Mouse (Mus musculus) fat pad, adult 2 months (tissue): ENCODE results near the gene Hcn3.
"Not testable (repeated sequence)": the region's sequence is repeated elsewhere in the genome, so short reads cannot be mapped to it uniquely, and the experiment has no call there.

ENCODE experiments used
- DNase-seq: peaks from one replicate; pipeline ENCODE4 v3.0.0-alpha.2; 2011; ENCODE audit warnings: low read depth, low spot score; ENCODE audit errors: extremely low read depth

Gene Hcn3

GRCm38 (mm10) chr3:89181749-89182500 is 21.9 kb upstream of the Hcn3 start:
- no peak for DNase-seq

GRCm38 (mm10) chr3:89179056-89179455 is 19.1 kb upstream of the Hcn3 start:
- no peak for DNase-seq

DNA sequence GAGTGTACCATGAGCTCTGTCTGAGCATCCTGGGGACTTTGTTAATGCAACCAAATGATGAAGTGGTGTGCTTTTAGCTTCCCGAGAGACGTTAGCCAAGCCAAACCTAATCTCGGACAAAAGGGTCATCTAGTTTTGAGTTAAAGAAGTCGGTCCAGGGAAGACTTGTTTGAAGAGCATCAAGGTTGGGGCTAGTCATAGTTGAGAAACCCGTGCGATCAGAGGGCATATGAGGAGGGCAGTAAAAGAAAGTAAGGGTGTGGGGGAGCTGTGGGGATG is 18.1 kb upstream of the Hcn3 start:
- no peak for DNase-seq

DNA sequence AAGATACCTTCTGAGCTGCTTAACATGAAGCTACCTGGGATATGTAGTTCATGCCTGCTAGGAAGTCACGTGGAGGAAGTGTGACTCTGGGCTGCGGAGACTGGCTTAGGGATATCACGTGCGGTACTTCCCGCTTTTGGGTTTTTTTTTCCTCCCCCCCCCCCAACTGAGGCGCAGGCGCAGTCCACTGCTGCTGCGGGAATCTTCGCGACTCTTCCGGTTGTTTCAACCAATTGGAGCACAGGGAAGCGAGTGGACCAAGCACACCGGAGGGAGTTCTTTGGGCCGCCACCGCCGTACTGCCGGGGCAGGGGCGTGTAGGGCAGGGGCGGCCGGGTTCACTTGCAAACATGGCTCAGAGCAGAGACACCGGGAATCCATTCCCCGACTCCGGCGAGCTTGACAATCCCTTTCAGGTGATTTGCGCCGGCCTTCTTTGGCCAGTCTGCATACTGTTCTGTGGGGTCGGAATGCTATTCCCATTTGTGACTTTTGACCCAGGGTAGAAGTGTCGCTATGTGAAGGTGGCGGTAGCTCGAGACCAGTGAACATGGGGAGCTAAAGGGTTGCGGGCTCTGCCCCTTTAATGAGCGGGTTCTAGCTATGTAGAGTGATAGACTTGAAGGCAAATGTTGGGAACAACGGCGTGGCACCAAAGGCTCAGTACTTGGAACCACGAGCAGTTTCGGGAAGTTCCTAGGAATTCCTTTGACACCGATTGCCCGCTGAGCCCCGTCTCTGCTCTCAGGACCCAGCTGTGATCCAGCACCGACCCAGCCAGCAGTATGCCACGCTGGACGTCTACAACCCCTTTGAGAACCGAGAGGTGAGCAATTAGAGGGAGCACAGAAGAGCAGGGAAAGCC is 17.5 kb upstream of the Hcn3 start, which contains the start of gene Scamp3:
Gene Scamp3, plus strand, starts transcription at position 232 of the 865 bp plus-strand sequence.
- DNase-seq = peak; percentile 75

- DNase-seq = no peak
Measured at GRCm38 (mm10) chr3:89176421-89176820, 16.4 kb upstream of the Hcn3 start.

- DNase-seq = no peak
Measured at GRCm38 (mm10) chr3:89175544-89175943, 15.5 kb upstream of the Hcn3 start.

DNA sequence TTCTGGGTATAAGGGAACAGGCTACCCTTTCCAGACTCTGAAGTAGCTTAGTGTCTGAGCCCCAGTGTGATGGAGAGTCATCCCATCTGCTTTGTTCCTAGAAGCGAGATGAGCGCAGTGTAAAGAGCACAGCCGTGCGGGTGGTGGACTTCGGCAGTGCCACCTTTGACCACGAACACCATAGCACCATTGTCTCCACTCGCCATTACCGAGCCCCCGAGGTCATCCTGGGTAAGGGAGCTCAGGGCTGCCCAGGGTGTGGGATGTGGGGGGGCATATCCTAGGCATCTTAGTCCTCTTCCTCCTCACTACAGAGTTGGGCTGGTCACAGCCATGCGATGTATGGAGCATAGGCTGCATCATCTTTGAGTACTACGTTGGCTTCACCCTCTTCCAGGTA is 14.8 kb upstream of the Hcn3 start:
- DNase-seq = no peak

- DNase-seq = no peak
Measured at GRCm38 (mm10) chr3:89166945-89167344, 6.9 kb upstream of the Hcn3 start.

DNA sequence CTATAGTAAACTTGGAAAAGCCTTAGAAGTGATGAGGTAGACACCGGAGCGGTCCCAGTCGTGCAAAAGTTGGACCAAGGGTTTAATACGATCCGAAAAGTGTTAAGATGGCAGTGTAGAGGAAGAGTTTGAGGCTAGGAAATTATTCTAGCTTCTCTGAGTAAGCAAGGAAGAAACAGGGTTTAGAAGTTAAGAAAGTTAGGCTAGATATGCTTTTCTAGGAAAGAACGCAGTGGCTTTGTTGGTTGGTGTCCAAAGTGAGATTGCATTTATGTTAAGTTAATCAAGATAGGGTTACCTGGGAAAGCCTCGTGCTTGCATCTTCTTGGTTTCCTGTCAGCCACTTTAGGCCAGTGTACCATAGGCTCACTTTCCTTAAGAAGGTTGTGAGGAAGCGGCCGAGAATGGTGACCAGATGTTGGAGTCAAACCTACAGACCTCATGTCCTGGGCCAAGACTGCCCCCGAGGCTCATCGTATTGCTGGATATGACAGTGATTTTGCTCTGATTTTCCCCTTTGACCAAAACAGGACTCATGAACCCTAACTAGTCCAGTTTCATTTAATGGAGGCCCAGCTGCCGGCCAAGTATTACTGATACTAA is 5.4 kb upstream of the Hcn3 start:
- no peak for DNase-seq

DNA sequence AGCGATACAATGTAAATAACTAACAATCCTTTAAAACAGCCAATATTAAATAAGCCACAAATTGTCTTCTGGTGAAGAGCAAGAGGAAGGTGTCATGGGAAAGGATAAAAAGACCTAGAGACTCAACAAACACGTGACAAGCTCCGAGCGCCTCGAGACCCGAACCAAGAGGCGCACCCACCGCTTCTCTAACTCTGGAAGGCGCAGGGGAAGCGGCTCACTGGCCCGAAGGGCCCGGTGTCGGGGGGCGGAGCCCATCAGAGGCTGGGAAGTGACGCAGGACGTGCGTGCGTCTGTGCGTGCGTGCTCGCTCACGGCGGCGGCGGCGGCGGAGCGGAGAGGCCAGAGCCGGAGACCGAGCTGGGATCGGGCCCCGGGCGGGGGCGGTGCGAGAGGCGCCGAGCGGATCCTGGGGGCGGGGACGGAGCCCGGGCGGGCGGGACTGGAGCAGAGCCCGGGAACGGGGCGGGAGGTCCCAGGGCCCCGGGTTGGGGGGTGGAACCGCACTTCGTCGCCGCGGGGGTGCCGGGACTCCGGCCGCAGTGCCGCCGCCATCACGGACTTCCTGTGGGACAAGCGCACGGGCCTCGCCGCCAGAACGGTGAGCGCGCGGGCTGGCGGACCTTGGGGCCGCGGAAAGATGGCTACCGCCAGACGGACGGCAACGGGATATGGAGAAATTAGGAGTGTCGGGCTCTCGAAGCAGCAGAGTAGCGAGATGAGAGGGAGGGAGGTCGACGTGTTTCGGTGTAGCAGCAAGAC is 4.7 kb upstream of the Hcn3 start, which contains the start of gene Clk2:
Gene Clk2, plus strand, starts transcription at position 290 of the 762 bp plus-strand sequence.
- DNase-seq = no peak

- DNase-seq = no peak
Measured at GRCm38 (mm10) chr3:89163643-89164245, 3.7 kb upstream of the Hcn3 start.

- no peak for DNase-seq
Measured at GRCm38 (mm10) chr3:89163123-89163522, 3.1 kb upstream of the Hcn3 start.

- no peak for DNase-seq
Measured at GRCm38 (mm10) chr3:89161786-89162185, 1.8 kb upstream of the Hcn3 start.

DNA sequence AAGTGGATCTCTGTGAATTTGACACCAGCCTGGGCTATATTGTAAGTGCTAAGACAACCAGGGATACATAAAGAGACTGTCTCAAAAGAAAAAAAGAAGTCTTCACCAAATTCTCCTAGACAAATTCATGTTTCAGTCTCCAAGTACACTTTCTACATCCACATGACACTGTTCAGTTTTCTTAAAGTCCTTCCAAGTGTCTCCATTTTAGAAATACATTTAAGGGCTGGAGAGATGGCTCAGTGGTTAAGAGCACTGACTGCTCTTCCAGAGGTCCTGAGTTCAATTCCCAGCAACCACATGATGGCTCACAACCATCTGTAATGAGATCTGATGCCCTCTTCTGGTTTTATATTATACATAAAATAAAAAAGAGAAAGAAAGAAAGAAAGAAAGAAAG is 1.2 kb upstream of the Hcn3 start:
- DNase-seq = not testable (repeated sequence)

DNA sequence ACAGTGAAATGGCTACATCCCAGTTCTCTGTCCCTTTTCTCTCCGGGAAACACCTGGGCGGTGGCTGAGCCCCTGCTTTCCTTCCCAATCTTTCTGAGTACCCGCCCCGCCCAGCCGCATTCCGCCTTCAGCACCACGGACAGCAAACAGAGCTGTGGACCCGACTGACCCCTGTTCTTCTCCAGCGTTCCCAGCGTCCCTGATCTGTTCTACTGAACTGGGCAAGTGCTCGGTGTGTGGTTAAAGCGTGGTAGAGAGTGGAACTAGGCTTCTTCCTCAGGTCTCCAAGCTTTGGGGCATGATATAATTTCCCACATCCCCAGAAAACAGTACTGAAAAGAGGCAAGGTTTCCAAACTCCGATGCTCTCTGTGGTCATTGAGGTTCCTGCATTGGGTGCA is 785 bp downstream of the Hcn3 start:
- no peak for DNase-seq

- DNase-seq = no peak
Measured at GRCm38 (mm10) chr3:89158651-89159050, 1.3 kb downstream of the Hcn3 start.

DNA sequence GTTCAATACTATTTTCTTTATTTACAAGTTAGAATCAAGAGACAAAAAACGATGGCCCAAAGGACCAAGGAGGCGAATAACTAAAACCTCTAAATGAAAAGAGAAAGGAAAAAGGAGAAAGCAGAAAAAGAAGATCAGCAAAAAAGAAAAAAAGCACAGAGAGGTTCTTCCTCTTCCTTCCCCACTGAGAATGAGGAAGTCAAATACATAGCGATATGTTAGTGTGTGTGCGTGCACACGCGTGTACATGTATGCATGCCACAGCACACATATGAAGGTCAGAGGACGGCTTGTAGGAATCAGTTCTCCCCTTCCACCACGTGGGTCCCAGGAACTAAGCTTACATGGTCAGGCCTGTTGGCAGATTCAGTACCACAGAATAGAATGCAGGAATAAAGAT is 3.0 kb downstream of the Hcn3 start:
- DNase-seq = no peak

DNA sequence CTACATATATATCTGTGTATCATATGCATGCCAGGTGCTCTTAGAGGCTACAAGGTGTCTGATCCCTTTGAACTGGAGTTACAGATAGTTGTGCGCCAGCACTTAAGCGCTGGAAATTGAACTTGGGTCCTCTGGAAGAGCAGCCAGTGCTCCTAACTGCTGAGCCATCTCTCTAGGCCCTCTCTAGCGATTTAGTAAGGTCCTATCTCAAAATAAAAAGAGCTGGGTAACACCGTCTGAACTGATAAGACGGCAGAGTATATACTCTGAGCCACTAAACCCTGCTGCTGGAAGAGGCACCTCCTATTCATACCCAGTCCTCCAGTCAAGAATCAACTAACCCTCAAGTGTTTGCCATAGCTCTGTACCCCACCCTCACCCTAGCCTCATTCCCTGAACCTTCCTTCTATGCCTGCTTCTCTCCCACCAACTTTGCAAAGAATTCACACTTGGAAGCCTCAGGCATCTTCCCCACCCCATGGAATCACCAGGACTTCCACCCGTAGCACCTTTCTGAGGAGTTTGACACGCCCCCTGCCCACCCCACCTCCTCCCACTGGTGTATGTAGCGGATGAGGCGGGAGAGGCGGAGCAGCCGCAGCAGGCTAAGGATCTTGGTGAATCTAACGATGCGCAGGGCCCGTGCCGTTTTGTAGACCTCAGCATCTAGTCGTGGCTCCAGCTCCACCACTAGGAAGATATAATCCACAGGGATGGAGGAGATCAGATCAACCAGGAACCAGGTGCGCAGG is 7.7 kb downstream of the Hcn3 start:
- no peak for DNase-seq

DNA sequence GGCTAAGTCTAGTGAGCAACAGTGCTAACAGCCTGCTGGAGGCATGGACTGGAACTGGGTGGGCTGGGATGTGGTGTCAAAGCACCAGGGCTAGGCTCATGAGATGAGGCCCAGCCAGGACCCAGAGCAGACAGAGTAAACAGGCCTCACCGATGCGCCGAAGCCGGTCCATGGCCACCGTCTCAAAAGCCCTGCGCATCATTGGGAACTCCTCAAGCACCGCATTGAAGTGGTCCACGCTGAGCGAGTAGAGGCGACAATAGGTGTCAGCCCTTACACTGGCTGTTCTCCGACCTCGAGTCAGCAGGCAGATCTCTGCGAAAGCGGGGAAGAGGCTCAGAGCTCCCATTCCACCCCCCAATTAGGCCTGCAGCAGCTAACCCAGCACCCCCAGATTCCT is 11.4 kb downstream of the Hcn3 start:
- no peak for DNase-seq

GRCm38 (mm10) chr3:89147979-89148311 is 12.1 kb downstream of the Hcn3 start:
- no peak for DNase-seq
